Mouse (Mus musculus) right cerebral cortex, adult 2 months (tissue): ENCODE measurements around the gene Glipr2.
A peak's percentile ranks its signal among the peaks of the same experiment; 100 is the strongest.

Experiments used
- DNase-seq, 2 experiments: peaks; one replicate each; pipeline ENCODE4 v3.0.0; 2021 to 2022; ENCODE audit warnings: low spot score in 2 of 2

The Glipr2 gene

GRCm38 (mm10) chr4:43970393-43971330 lies 13.5 kb downstream of the Glipr2 start:
- no peak for DNase-seq

GRCm38 (mm10) chr4:43971541-43972136 lies 14.4 kb downstream of the Glipr2 start:
- no peak for DNase-seq

DNA sequence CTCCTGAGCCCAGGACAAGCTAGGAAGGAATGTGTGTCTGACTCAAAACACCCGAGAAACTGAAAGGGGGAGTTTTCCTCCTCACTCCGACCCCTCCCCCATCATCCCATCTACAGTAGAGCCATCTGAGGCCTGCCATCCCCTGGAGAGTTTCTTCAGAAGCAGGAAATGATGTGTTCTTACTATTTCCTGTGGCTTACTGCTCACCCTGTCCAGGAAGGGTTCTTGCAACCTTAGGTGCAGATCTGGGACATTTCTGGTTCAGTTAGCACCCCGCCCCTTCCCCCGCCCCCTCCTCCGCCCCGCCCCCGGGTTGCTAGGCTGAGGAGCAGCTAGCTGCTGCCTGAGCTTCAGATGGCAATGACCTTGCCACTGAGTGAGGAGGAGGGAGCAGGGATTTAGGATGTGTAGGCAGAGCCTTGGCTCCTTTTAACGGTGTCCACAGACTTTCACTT lies 15.0 kb downstream of the Glipr2 start:
- DNase-seq: no peak

DNA sequence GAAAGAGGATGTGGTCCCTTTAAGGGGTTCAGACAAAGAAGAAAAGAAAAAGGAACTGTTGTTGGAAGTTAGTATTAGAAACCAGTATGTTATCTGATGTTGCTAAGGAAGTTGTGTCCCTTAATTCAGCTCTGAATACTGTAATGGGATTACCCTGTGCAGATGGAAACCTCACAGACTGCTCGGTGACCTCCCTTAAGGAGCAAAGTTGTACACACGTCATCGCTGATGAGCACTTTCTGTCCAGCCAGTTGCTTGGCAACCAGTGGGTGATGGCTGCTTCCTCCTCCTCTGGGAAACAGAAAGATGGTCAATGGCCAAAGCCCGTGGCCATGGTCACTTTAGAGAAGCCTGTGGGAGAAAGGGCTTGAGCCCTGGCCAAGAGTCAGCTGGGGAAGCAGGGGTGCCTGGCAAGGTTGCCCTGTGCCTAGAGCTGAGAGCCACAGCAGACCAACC lies 16.4 kb downstream of the Glipr2 start:
- peak; percentile 41 to 53 for DNase-seq

GRCm38 (mm10) chr4:43974914-43975616 lies 17.9 kb downstream of the Glipr2 start:
- DNase-seq: no peak

- no peak for DNase-seq
Observed at GRCm38 (mm10) chr4:43976223-43976740, 19.1 kb downstream of the Glipr2 start.

DNA sequence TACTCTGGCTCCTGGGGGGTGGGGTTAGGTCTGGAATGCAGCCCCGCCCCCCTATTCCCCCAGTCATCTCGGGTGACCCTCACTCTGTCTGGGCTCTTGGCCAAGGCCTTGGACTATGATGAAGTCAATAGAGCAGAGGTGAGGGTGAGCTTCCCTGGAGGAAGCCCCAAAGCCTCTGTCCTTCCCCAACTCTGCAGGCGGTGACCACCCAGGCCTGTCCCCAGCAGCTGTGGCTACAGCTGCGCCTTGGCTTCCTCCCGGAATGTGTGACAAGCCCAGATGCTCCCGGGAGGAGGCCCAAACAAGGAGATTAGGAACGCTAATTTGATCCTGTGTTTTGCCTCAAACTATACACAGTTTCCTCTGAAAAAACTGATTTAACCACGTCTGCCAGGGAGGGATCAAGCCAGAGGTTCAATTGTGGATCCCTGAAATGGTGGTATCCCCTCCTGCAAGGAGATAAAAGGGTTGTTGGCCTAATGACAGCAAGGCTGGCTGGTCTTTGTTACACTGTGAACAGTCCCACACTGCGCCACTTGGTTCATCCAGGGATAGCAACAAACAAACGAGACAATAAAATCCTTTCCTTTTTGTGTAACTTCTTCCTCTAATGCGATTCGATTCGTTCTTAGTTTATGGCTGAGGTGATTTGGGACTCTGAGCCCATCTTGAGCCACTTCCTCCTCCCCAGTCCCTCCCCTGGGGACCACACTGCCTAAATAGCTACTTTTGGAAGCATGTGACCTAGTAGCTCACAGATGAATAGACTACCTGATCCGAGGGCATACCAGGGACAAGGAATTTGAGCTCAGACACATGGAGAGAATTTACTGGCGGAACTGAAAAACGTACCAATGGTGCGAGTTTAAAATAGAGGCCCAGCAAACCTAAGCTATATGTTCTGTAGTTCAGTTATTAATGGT lies 21.6 kb downstream of the Glipr2 start:
- DNase-seq: no peak

GRCm38 (mm10) chr4:43979746-43980145 lies 22.5 kb downstream of the Glipr2 start:
- peak; percentile 90 for DNase-seq

GRCm38 (mm10) chr4:43980236-43980635 lies 23.0 kb downstream of the Glipr2 start:
- DNase-seq: no peak

DNA sequence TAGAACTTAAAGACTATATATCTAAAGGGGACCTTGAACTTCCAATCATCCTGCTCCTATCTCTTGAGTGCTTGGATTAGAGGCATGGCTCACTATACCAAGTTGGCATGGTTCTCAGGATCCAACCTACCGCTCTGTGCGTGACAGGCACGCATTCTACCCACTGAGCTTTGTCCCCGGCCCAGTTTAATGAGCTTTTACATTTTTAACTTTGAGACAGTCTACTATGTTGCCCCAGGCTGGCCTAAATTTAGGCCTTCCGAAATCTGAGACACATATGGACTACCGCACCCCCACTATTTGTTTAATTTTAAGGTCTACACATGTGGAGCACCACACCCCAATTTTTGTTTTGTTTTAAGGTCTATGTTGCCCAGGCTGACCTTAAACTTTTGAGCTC lies 23.6 kb downstream of the Glipr2 start:
- DNase-seq: no peak

GRCm38 (mm10) chr4:43981251-43981650 lies 24.1 kb downstream of the Glipr2 start:
- DNase-seq: no peak

DNA sequence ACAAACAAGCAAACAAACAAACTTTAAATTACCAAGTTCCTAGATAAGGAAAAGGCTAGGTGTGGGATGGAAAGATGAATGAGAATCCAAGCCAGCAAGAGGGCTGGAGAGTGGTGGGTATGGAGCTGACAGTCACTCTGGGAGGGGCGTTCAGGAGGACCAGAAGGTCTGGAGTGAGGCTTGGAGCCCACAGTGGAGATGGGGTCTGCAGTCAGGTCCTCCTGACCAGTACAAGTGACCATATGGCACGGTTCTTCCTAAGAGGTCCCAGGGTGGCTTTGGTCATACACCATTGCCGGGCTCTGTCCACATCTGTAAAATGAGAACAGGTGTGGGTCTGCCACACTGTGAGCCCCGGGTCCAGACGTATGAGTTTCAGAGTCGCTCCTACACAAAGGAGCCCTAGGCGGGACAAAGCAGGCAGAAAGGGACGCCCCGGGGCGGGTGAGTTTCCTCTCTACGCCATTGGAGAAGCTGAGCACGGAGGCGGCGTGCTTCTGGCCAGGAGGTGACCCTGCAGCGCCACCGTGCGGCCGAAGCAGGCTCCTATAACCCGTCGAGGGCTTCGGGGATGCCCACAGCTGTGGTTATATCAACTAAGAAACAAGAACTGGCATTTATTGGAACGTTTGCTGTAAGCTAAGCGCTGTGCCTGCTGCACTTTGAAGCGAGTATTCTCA lies 25.0 kb downstream of the Glipr2 start:
- DNase-seq: peak; percentile 94 to 95

DNA sequence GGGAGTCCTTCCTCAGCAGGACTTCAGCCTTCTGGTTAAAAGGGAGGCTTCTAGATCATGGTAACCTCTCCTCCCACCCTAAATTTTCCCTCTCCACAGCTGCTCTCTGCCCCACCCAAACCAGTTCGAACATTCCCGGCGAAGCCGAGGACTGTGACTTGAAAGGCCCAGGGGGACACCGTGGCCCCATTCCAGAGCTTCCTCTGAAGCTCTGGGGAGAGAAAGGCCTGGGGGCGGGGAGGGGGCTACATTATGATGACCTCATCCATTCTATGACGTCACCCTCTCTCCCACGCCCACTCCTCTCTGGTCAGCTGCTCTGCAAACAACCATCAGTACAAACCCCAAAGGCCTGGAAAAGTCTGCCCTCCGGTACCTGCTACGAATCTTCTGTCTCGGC lies 26.0 kb downstream of the Glipr2 start, which contains the start of gene Ccin:
Gene Ccin (plus strand): TSS at position 303 of the 400 bp plus-strand sequence.
- no peak for DNase-seq

DNA sequence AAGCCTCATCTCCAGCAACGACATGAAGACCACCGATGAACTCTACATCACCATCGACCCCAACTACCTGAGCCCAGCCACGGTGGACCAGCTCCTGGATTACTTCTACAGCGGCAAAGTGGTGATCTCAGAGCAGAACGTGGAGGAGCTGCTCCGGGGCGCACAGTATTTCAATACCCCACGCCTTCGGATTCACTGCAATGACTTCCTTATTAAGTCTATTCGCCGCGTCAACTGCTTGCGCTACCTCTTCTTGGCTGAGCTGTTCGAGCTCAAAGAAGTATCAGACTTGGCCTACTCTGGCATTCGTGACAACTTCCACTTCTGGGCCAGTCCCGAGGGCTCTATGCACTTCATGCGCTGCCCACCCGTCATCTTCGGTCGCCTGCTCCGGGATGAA lies 26.6 kb downstream of the Glipr2 start:
- DNase-seq: no peak

- DNase-seq: no peak
Observed at GRCm38 (mm10) chr4:43984326-43984725, 27.1 kb downstream of the Glipr2 start.

DNA sequence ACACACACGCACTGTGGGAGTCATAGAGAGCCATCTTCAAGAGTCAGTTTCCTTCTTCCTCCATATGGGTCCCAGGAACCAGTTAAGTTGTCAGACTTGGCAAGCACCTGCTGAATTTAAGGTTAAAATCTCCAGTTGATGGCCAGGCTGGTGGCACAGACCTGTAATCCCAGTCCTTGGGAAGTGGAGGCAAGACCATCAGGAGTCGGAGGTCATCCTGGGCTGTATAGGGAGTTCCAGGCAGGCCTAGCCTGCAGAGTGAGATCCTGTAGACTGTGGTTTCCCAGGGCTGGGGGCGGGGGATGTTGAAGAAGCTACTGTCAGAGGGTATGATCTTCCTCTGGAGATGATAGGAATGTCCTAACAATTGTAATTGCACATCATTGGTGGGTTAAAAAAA lies 31.8 kb downstream of the Glipr2 start:
- DNase-seq: no peak

DNA sequence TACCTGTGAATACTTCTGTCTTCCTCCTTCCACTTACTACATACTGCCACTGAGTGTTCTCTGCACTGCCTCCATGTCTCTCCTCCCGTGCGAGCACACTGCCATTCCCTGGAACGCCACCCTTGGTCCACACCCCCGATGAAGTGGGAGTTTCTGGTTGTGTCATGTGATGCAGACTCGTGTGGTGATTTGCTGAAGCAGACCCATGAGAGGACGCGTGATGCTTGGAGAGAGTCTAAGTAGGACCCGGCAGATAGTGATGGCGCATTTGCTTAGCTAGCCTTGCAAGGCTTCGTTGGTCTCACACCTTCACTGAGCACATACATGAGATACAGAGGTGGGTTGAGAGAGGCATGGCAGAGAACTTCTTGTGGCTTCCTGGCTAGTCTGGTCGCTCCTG lies 35.9 kb downstream of the Glipr2 start:
- DNase-seq: no peak

- DNase-seq: no peak
Observed at GRCm38 (mm10) chr4:43994342-43994741, 37.1 kb downstream of the Glipr2 start.

DNA sequence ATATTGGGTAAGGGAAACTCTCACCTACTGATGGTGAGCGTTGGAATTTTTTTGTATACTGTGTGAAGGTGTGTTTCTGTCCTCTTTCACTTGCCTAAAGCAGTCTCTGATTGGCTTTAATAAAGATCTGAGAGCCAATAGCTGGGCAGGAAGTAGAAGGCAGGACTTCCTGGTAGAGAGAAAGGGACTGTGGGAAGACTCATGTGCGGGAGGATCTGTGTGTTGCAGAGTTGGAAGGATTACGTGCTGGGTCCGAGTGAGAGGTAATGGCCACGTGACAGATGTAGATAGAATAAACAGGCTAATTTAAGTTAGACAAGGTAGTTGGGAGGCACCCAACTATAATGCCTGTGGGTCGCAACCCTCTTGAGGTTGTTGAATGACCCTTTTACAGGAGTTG lies 46.4 kb downstream of the Glipr2 start:
- DNase-seq: no peak

- no peak for DNase-seq
Observed at GRCm38 (mm10) chr4:44004126-44004525, 46.9 kb downstream of the Glipr2 start, which contains the start of gene Clta. TSS of gene Clta (plus strand) at chr4:44004452.
